Mouse (Mus musculus) T-cell, adult 2 months (primary cell): Measurements from ENCODE around the gene Gm136.

ENCODE experiments used
- DNase-seq: peaks from one replicate; pipeline ENCODE4 v3.0.0; 2022; ENCODE audit warnings: low spot score

Gene Gm136

DNA sequence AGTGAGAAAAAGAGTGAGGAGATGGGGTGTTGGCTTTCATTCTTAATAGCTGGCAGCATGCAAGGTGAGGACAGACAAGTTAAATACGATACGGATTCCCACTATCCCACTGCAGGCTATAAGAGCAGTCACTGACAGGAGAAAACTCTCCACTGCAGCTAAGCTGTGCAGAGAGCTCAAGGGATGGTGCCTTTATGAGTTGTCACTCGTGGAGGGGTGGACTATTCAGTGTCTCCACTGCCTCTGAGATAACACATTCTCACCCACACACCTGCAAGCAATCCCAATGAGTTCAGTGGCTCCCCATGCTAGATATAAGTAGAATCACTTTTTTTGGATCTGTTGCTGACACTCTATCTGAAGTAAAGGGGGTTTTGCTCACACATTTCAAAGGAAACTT, 47.9 kb downstream of the Gm136 start:
- DNase-seq, result no peak

- DNase-seq, result no peak
Observed at GRCm38 (mm10) chr4:34707248-34707647, 48.8 kb downstream of the Gm136 start.

- DNase-seq, result no peak
Observed at GRCm38 (mm10) chr4:34703029-34703428, 53.0 kb downstream of the Gm136 start.

DNA sequence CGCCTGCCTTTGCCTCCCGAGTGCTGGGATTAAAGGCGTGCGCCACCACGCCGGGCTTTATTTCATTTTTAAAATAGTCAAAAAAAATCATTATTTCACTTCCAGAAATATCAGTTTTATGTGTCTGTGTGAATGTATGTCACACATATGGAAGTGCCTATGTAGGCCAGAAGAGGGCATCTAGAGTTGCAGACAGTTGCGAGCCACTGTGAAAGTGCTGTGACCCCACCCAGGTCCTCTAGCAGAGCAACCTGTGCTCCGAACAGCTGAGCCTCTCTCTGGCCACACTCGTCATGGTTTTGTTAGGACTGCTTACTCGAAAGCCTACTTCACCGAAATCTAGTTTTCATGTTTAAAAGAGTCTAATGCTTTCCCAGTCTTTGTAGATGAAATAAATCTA, 53.8 kb downstream of the Gm136 start:
- no peak for DNase-seq

- DNase-seq, result peak; percentile 62
Observed at GRCm38 (mm10) chr4:34701528-34701927, 54.5 kb downstream of the Gm136 start.
